Mouse (Mus musculus) right cerebral cortex, adult 2 months (tissue): ENCODE data around the gene Tmem178b.
A peak's percentile ranks its signal among the peaks of the same experiment; 100 is the strongest.

Source experiments
- DNase-seq, 2 experiments: peaks; one replicate each; pipeline ENCODE4 v3.0.0; 2021 to 2022; ENCODE audit warnings: low spot score in 2 of 2

Tmem178b gene

DNA sequence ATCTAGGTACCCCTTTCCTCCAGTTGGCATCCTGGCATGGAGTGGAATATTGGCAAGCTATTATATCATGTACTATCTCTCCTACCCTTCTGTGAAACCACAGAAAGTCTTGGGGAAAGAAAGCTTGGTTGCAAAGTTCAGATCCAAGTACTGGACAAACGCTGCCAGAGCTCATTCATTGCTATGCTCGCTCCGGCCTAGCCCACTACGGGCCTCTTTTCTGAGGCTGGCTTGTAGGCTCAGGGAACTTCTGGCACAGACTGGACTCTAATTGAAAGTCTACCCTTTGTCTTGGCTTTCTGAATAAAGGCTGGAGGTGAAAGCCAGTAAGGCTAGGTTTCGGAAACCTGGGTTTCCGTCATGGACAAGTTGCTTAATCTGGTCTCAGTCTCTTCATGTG lies 44.7 kb downstream of the Tmem178b start:
- DNase-seq = no peak

DNA sequence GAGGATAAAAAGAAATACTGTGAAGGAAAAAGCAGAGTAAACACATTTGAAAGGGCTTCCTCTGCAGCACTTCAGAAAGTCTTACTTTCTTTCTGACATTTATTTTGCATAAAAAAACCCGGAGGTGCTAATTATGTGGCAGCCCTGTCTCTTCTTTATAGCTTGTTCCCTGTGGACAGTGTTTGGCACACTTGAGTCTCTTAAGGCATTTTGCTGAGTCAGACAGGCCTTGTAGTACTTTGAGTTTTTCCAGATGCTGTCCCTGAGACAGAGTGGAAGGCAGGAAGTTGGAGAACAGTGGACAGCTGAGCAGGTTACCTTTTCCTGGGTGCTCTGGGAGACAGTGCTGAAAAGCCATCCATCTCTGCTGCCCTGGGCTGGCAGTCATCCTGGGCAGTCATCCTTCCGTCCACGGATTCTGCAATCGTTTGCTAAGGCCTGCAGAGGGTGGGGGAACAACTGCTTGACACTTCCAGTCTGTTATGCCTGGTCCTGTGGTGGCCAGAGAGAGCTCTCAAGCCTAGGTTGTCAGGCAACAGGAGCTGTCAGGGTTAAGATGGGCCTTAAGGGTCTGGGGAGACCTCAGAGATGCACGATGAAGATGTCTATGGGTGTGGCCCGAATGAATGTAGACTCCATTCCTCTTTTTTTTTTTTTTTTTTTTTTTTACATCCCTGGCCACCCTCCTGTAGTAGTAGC lies 46.1 kb downstream of the Tmem178b start:
- no peak for DNase-seq

DNA sequence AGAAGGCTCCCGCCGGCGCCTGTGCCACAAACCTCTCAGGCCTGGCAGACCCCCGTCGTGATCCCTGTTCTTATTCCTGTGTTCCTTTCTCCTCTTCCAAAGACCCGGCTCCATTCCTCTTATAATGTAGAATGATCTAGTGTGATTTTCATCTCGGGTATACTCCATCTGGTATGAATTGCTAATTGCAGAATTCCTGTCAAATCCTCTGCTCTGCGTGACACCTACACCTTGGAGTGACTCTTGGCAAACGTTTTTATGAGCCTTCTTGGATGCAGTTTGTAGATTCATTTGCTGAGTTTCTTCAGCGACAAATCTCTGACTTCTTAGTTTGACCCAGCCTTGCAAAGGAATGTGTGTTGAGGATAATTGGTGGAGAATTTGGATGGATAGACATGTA lies 53.4 kb downstream of the Tmem178b start:
- no peak for DNase-seq

DNA sequence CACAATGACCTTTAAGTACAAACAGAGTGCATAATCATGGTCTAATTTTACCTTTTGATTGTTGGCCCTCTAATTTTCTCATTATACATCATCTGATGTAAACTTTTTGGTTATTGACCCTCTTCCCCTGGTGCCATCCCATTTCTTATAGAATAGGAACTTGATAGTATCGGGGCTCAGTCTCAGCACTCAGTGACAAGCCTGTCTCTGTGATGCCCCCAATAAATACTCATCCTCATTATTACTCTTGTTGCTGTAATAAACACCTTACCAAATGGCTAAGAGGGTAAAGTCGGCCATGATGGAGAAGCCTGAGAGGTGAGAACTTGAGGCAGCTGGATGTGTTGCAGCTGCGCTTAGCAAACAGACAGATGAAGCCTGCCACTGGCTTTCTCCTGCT lies 63.5 kb downstream of the Tmem178b start:
- no peak for DNase-seq

DNA sequence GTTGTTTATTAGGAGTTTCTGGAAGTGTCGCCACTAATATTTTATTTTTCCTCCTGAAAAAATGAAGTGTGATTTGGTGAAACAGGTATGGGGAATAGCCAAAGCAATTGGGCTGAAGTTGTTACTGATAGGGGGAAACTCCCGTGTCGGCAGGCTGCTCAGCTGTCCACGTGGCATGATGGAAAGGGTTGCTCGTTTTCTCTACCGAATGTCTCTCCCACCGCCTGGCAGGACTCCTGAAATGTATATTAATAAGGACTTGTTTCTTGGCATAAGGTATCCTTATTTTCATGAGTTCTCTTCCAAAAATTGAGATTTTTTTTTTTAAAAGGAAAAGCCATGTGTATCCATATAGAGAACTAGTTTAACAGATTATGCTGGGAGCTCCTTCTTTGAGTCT lies 67.8 kb downstream of the Tmem178b start:
- no peak for DNase-seq

DNA sequence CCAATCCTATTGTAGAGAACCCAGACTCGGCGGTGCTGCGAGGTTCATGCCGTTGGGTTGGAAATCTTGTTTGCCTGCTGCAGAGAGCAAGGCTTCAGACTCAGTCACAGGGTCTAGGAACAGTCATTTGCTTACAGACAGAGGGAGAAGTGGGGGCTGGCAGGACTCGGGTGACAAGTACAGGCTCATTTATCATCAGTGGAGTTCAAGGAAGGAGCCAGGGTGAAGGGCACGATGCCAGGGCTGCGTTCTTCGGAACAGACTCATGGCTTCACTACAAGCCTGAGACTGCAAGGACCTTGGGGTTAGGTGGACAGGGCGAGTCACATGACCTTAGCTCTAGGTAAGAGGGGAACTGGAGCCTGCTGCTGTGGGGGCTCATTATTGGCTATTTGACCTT lies 71.8 kb downstream of the Tmem178b start:
- DNase-seq = no peak

DNA sequence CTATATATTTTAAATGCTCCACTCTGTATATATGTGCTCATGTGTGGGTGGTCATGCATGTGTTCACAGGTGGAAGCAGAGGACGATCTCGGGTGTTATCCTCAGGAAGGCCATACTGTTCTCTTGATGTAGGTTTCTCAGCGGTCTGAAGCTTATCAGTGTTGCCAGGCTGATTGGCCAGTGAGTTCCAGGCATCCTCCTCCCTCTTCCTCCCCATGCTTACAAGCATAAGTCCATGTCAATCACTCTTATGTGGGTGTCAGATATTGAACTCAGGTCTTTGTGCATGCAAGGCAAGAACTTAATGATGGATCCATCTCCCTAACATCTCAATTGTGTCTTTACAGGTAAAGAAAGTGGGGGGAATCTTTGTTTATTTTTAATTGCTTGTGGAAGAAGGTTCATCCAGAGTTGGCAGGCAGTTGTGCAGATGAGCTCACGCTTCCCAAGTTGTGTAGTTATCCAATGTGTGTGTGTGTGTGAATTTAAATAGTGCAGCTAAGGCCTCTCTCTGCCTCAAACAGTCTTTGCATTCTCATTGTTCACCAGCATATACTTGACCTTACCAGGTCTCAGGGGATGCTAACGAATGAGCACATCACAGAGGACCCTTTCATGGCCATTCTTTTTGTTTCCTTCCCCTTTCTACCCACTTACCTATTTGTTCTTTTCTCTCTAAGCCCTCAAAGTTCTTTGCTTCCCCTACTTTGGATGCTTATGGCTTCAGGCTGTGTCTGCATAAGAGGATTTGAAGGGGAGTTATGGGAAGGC lies 72.8 kb downstream of the Tmem178b start:
- no peak for DNase-seq

DNA sequence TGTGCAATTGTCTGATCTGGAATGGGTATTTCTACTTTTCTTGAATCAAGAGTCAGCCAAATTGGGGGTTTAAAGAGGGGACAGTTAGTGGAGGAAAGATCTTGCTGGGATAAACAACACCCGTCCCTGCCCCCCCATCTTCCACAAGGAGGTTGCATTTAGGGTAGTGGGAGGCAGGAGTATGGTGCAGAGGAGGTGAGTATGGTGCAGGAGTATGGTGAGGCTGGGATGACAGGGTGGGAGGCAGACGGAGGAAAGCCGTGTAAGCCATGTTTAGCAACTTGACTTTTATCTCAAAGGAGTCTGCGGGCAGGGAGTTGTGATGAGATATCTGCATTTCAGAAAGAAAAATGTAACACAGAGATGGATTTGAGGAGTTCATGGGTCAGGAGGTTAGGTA lies 73.5 kb downstream of the Tmem178b start:
- DNase-seq = peak in 1 of 2 experiments; percentile 49

DNA sequence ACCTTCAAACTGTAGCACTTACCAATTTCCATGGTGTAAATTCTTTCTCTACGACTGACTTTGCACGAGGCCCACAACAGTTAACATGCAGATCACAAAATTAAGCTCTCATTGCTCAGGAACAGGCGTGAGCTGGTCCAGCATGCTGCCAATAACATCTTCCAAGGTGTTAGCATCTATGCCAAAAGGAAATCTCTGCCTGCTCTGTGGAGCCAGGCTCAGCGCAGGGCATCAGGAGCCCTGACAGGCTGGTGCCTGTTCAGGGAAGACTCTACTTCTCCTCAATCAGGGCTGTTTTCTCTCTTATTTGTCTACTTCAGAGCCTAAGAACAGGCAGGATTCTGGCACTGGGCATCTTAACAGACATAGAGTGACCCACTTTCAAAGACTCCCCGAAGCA lies 80.9 kb downstream of the Tmem178b start:
- no peak for DNase-seq

DNA sequence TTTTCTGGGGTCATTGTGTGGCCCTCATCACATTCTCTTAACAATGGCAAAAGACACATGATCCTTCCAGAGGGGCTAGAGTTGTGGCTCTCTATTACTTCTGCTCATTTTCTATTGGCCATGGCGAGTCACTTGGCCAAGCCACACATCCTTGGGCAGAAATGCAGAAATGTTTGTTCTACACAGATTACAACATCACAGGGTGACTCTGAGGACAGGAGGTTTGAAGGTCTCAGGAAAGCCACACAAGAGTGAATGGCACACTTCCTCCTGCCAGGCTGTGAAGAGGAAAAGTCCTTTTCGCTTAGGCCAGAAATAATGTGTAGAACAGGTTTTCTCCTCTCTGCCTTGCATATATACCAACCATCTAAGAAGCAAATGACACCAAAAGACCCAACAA lies 82.1 kb downstream of the Tmem178b start:
- no peak for DNase-seq

DNA sequence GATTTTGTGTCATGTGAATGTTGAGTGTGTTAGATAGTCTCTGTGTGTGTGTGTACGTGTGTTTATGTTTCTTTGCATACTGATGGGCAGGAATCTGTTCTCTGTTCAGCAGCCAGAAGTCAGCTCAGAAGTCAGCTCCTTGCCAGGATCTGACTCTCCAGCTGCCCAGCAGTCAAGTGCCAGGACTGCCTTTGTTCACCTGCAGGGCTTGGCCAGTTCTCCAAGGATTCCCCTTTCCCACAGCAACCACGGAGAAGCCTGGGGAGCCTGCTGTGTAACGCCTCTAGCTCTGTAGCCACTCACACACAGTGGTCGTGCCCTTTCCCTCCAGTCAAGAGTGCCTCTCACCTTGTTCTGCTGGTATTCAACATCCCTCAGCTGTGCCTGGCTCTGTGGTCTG lies 91.5 kb downstream of the Tmem178b start:
- DNase-seq = no peak

DNA sequence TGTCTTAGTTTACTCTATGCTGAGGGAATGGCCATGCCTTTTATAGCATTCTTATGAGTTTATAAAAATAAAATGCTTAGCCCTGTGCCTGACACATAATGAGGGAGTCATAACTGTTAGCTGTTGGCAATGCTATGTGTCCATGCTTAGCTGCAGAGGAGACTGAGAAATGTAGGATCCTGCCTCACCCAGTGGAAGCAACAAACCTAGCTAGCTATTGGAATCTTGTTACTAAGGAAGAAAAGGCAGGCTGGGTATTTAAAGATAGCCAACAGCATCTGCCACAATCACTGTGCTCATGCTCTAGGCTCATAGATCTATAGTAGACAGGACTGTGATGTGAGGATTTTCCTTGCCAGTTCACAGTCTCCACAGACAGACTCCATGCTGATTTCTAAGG lies 97.2 kb downstream of the Tmem178b start:
- DNase-seq = peak in 1 of 2 experiments; percentile 23

DNA sequence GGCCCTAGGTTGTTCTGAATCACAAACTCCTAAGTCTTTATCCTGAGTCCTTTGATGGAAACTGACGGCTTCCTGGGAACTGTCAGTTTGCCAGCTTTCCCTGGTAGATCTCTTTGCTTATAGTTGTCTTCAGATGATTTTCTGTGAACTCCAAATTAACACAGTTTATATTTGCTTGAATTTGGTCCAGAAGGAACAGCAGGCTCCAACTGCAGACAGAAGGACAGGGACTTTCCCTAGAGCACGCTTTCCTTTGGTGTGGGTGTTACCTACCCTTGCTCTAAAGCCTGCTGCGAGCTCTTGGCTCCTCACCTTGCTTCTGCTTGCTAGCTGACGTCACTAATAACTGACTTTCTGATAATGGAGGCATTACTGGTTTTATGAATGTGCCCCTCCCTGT lies 105.9 kb downstream of the Tmem178b start:
- DNase-seq = peak; percentile 37 to 49

DNA sequence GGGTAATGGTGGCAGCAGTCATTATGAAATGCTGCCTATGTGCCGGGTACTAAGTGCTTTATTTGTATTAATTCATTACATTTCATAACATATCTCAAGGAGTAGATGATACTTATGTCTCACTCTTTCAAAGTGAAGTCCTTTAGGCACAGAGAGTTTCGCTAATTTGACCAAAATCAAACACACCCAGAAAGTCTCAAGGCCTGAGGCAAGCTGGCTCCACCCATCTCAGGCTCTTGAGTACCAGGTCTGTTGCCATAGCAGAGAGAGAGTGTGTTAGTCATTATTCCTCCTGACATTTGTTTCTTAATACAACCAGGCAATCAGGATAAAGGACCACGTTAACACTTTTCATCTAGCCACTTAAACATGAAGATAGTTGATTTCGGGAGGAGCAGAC lies 117.7 kb downstream of the Tmem178b start:
- DNase-seq = no peak

DNA sequence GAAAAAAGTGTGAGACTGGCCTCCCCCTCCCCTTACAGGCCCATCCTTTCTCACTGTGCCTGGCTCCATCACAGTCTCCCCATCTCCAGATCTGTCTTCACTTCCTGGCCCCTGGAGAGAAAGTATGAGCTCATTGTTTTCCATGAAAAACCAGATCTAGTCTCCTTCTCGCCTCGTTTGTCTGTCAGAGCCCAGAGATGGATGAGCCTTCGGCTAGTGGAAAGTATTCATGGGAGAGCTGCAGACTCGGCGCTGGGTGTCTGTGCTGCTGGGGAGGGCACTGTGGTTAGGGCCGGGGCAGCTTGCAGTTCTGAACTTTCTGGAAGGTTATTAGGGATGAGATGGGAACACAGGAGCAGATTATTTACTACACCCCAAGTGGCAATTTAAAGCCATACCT lies 118.9 kb downstream of the Tmem178b start:
- DNase-seq = no peak

DNA sequence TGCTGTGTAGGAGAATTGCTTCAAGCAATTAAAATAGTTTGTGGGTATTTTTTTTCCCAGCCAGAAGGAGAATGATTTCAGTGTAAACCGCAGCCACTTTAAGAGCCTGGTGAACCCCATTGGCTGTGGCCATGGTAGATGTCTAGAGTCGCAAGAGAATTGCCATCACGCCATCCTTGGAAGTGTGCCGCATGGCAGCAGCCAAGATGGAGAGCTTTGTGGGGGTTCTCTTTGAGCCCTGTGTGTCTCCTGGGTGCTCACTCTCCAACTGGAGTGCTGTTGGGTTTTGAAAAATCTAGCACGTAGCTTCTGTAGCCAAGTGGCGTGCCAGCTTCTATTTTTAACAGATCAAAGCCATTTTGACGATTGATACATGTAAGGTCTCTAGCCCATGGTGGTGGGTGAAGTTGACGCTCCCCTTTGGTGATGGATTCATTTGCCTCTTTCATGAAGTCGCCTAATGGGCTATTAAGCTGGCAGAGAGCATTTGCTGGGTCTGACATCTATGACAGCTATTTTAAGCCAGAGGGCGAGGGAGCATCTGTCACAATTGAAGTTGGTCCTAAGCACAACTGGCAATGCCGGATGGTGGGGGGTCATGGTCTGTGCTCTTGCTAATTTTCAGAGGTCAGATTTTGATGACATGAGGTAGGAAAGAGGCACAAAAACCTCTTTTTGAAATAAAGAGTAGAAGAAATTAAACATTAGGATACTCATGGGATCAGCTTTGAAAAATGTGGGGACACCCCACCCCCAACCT lies 133.1 kb downstream of the Tmem178b start:
- DNase-seq = peak in 1 of 2 experiments; percentile 35

DNA sequence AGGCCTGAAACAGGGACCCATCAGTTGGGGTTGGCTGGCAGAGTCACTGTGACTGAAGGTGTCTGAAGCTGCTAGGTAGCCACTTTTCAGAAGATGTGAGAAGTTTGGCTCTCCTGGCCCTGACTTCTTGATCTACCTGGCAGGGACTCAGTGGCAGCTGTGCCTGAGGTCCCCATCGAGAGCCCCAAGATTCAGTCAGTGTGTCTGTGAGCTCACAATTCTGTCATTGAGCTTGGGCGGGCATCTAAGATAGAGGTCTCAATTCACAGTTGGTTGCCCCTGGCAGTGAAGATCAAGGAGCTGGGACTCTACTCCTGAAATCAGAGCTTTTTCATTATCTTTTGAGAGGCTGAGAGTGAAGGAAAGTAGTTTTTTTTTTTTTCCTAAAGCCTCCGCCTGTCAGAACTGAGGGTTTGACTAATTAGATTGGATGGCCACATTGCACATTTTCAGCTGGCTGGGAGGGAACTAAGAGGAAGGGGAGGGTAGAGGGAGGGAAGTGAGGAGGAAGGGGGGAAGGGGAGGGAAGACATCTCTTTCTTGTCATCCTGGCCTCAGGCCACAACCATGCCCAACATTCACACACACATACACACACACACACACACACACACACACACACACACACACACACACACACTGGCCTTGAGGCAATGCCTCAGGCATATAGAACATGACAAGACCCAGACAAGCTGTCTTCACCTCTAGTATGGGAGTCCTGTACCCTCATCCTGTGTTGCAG lies 135.3 kb downstream of the Tmem178b start:
- no peak for DNase-seq

DNA sequence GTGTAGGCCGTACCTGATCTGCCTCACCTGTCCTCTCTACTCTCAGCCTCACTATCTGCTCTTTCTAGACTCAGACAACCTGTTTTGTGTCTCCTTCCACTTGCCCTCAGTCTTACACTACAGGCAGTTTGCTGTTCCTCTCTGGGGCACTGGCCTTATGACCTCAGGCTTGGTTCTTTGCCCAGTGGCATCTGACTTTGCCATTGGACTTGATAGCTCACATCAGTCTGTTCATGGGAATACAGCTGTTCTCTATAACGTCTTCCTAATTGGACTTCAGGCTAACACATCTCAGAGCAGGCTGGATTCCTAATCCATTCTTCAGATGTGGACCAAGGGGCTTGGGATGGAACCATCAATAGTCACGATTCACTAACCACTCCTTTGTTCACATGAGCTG lies 136.6 kb downstream of the Tmem178b start:
- DNase-seq = no peak

DNA sequence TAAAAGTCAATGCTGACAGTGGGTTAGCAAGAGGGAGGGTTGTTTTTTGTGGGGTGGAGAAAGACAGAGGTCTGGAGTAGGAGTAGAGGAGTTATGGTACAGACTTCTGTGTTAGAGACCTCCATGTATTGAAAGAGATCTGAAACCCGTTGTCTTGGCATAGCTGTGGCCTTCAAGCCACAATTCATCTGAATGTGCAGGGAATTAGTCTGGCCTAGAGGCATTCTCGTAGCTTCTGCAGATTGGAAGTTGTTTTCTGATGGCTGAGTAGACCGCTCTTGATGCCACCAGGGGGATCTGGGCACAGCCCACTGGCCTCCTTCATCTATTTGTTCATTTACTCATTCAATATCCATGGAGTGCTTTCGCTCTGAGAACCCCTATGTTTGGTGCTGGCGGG lies 138.0 kb downstream of the Tmem178b start:
- DNase-seq = no peak

DNA sequence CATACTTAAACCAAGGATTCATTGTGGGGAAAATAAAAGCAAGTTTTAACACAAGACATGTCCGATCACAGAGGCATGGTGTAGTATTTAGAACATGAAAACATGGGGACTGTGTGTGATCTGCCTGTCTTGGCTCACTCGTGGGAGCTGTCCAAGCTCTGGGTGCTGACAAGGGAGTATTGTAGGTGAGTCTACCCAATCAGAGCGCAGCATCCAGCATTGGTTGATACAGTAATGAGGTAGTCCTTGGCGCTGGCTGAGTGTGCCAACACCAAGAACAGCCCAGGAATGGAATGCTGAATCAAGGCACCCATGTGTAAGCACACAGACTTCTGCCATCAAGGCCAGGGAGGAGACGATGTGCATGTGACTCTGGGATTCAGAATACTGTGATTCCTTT lies 138.5 kb downstream of the Tmem178b start:
- no peak for DNase-seq

DNA sequence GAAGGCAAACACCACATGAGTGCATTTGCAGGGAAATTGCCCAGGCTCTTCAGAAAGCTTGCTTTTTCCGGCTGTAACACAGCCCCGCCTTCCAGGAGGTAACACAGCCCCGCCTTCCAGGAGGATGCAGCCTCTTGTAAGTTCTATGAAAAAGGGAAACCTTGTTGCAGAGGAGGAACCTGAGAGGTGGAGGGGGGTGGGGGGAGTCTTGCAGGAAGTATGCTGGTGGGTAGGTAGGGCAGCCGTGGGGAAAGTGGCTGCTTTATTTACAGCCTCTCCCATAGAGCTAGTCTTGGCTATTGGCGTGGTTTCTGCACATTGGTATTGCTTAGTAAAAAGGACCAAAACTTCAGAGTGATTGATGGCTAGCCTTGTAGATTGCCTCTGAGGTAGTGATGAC lies 140.3 kb downstream of the Tmem178b start:
- no peak for DNase-seq

DNA sequence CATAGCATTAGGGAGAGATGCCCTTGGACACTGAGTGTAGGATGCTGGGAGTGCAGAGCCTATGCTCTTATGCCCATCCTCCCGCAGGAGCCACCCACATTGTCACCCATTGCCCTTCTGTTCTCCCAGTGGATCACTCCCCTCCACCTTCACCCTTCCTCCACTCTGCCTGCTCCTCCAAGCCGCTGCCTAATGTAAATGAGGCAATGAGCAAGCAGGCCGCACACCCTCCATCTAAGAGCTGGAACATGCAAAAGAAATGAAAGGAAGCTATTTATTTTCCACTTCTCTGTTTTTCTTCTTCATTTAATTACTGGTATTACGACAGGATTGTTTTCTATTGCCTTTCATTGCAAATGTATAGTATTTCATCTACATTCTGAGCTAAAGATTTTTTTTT lies 142.1 kb downstream of the Tmem178b start:
- peak in 1 of 2 experiments; percentile 35 for DNase-seq
